In the genomic region with DNA sequence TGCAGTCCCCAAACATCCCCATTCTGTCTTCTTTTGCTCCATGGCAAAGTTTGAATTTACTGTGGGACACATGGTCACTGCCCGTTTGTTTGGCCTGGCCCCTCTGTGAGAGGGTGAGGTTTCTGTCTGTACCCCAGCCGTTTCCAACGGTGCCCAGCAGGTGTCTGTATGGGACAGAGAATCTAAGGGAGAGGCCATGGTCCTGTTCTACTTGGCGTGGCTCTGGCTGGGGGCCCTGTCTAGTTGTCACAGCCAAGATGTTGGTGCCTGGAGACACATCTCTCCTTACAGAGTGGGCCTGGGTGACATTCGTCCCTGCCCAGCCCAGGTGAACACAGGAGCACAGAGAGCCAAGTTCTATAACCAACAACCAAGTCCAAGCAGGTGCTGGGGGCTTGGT, we compare ENCODE assay signal across 11 mouse cellular contexts. TPM values are rescaled to one million over a fixed set of nuclear protein-coding genes. Genes with fewer than 3 reads are reported as not detected.
DNase-seq lines count a peak whose midpoint lies in the region; ATAC-seq and TF ChIP-seq lines count a peak whose summit lies in the region.
"Had no signal": no experiment of that assay in that cellular context is flagged by ENCODE, and none has a peak within 500 bp of the region (broad histone marks: within the 10 kb centered on the region; RNA-seq: fewer than 3 reads in every experiment).

No protein-coding gene starts in this region.

- 39% methylated on average over 5 of the region's 5 CpGs for whole genome bisulfite sequencing in liver, embryonic 14.5 days (ENCODE audit: insufficient replicate concordance)
- WGBS in small intestine, adult 2 months: 20% methylated on average over 5 of the region's 5 CpGs

- H3K4me3 ChIP-seq in liver, embryonic 14.5 days (ENCODE audit: insufficient read depth in 1 of 2, low read depth in 2 of 2, low read length in 2 of 2): no peak overlapping the region
- no peak overlapping the region for H3K4me3 ChIP-seq in small intestine, adult 2 months (ENCODE audit: low read depth, low read length)
- H3K4me3 ChIP-seq: limb, embryonic 15.5 days had no signal

- no peaks in the 10 kb centered on the region for H3K36me3 ChIP-seq in liver, embryonic 14.5 days (replicated peaks; ENCODE audit: control insufficient read depth, insufficient read depth, low read depth)
- H3K36me3 ChIP-seq in small intestine, adult 2 months (ENCODE audit: control insufficient read depth, insufficient read depth, low read length): peaks cover 41% of the 10 kb centered on the region

- no peak overlapping the region for H3K9ac ChIP-seq in liver, embryonic 14.5 days (replicated peaks)
- H3K9ac ChIP-seq: limb, embryonic 15.5 days had no signal

- H3K27ac ChIP-seq in liver, embryonic 14.5 days: peak overlapping the region; percentile 36
- H3K27ac ChIP-seq in small intestine, adult 2 months (ENCODE audit: insufficient read depth, low read depth, low read length): peak overlapping the region; percentile 49
- H3K27ac ChIP-seq: limb, embryonic 15.5 days had no signal

- no peak for TF ChIP-seq EP300 in liver, embryonic 14.5 days (IDR thresholded peaks at IDR 0.05; ENCODE audit: low read depth)

- no peaks in the 10 kb centered on the region for H3K9me3 ChIP-seq in liver, embryonic 14.5 days (ENCODE audit: control insufficient read depth, low read length)
- H3K9me3 ChIP-seq: limb, embryonic 15.5 days had no signal

- H3K4me1 ChIP-seq in liver, embryonic 14.5 days (replicated peaks; ENCODE audit: control insufficient read depth in 2 of 2, insufficient read depth in 2 of 2, low read length in 1 of 2): peaks cover 15 to 17% of the 10 kb centered on the region in 2 experiments
- H3K4me1 ChIP-seq in small intestine, adult 2 months (ENCODE audit: control insufficient read depth, insufficient read depth, insufficient read length, low read length): peaks cover 18% of the 10 kb centered on the region; the same call in 1 of the 2 replicates

- TF ChIP-seq CTCF in liver, embryonic 14.5 days (IDR thresholded peaks at IDR 0.05; ENCODE audit: low read depth): peak; percentile 44
- TF ChIP-seq CTCF in small intestine, adult 2 months (IDR thresholded peaks at IDR 0.05; ENCODE audit: extremely low read depth, insufficient read length, insufficient replicate concordance, low read depth, low read length): no peak

- peak; percentile 87 for DNase-seq in heart, adult 11 months
- DNase-seq in heart, postnatal 25 days (ENCODE audit: low spot score): no peak
- DNase-seq in Muller cell, postnatal 12 days (ENCODE audit: inconsistent ontology term): peak; percentile 14
- no peak for DNase-seq in liver, embryonic 14.5 days (ENCODE audit: low read depth in 3 of 3, low spot score in 3 of 3)
- DNase-seq in adipocyte (ENCODE audit: low spot score): no peak
- DNase-seq in cerebellum, adult 9-10 months: no peak
- no peak for DNase-seq in ovary, postnatal 14 days (ENCODE audit: low spot score)

- intact Hi-C loops in heart, postnatal 25 days (cut with DNase I): no loop called here

- H3K4me2 ChIP-seq in liver, embryonic 14.5 days (ENCODE audit: low read depth): peak overlapping the region; percentile 11; the same call in 1 of the 2 replicates
- H3K4me2 ChIP-seq: limb, embryonic 15.5 days had no signal

- ATAC-seq in liver, embryonic 14.5 days (ENCODE audit: insufficient read depth): peak; percentile 24; the same call in 1 of the 2 replicates

- no peaks in the 10 kb centered on the region for H3K27me3 ChIP-seq in liver, embryonic 14.5 days (ENCODE audit: control insufficient read depth, insufficient read depth, low read length)
- no peaks in the 10 kb centered on the region for H3K27me3 ChIP-seq in small intestine, adult 2 months (ENCODE audit: control insufficient read depth, insufficient read depth, low read length)
- H3K27me3 ChIP-seq: limb, embryonic 15.5 days had no signal

- TF ChIP-seq POLR2A in small intestine, adult 2 months (IDR thresholded peaks at IDR 0.05; ENCODE audit: low read depth, low read length): no peak

RNA-seq across cellular contexts. Expression of a gene that starts 4.5 kb away (rescaled TPM):
- 1 to 10 TPM in 1 of 2 experiments, under 1 TPM in 1; 0.78 to 2.4 TPM for total RNA-seq in heart, postnatal 25 days (2021)
- 3.9 and 7.9 TPM in 2 replicates for polyA plus RNA-seq in liver, embryonic 14.5 days (2012; rRNA removed)
- polyA plus RNA-seq in liver, embryonic 14.5 days (2014; fragmentation: Nextera tagmentation; extraction: Ambion mirVana): 1.2 and 1.9 TPM in 2 replicates
- polyA plus RNA-seq in small intestine, adult 2 months (2012; rRNA removed): 139 and 542 TPM in 2 replicates

RNA-seq across cellular contexts. Expression of a gene that starts 26.3 kb away (rescaled TPM):
- total RNA-seq in heart, postnatal 25 days (2021): under 1 TPM; 0.23 to 0.39 TPM
- not detected in 2 replicates for polyA plus RNA-seq in liver, embryonic 14.5 days (2012; rRNA removed)
- polyA plus RNA-seq in liver, embryonic 14.5 days (2014; fragmentation: Nextera tagmentation; extraction: Ambion mirVana): not detected in 2 replicates
- polyA plus RNA-seq in small intestine, adult 2 months (2012; rRNA removed): 0.75 and 2.6 TPM in 2 replicates
- total RNA-seq: adrenal gland, adult 18-20 months had no signal
- polyA plus RNA-seq: neural tube, embryonic 11.5 days had no signal

RNA-seq across cellular contexts. Expression of a gene that starts 47.3 kb away (rescaled TPM):
- total RNA-seq in heart, postnatal 25 days (2021): 1 to 10 TPM; 9.6 to 9.9 TPM
- 10.5 and 11.8 TPM in 2 replicates for polyA plus RNA-seq in liver, embryonic 14.5 days (2012; rRNA removed)
- polyA plus RNA-seq in liver, embryonic 14.5 days (2014; fragmentation: Nextera tagmentation; extraction: Ambion mirVana): 7.9 and 9.9 TPM in 2 replicates
- 24.1 and 40.2 TPM in 2 replicates for polyA plus RNA-seq in small intestine, adult 2 months (2012; rRNA removed)

RNA-seq across cellular contexts. Expression of a gene that starts 51.7 kb away (rescaled TPM):
- total RNA-seq in heart, postnatal 25 days (2021): under 1 TPM; 0.55 to 0.73 TPM
- polyA plus RNA-seq in liver, embryonic 14.5 days (2012; rRNA removed): 0.04 and 0.06 TPM in 2 replicates
- polyA plus RNA-seq in liver, embryonic 14.5 days (2014; fragmentation: Nextera tagmentation; extraction: Ambion mirVana): not detected in 2 replicates
- polyA plus RNA-seq in small intestine, adult 2 months (2012; rRNA removed): 0.05 and 0.08 TPM in 2 replicates

RNA-seq across cellular contexts. Expression of a gene that starts 51.9 kb away (rescaled TPM):
- 10 to 100 TPM; 21.5 to 22.3 TPM for total RNA-seq in heart, postnatal 25 days (2021)
- polyA plus RNA-seq in liver, embryonic 14.5 days (2012; rRNA removed): 9.1 and 12.4 TPM in 2 replicates
- polyA plus RNA-seq in liver, embryonic 14.5 days (2014; fragmentation: Nextera tagmentation; extraction: Ambion mirVana): 3.5 and 4.2 TPM in 2 replicates
- polyA plus RNA-seq in small intestine, adult 2 months (2012; rRNA removed): 20.8 and 27.9 TPM in 2 replicates

Comparison
In these comparisons a context has a peak if more than half of its experiments do, and no peak if none do; other contexts are left out.
1. DNase-seq: peak in heart, adult 11 months (single experiment) and Muller cell, postnatal 12 days (single experiment); none in heart, postnatal 25 days (single experiment), liver, embryonic 14.5 days (0 of 3), adipocyte (single experiment), cerebellum, adult 9-10 months (single experiment) and ovary, postnatal 14 days (single experiment).
2. RNA of a gene that starts 4.5 kb away (polyA plus RNA-seq): 139 to 542 TPM in small intestine, adult 2 months; 1.2 to 7.9 TPM in liver, embryonic 14.5 days; every median in the first group is over 10 times any median in the second.